Mouse (Mus musculus): Measurements from ENCODE around the gene Arrb2.
A peak's percentile ranks its signal among the peaks of the same experiment; 100 is the strongest.
"Not testable (repeated sequence)": the region's sequence is repeated elsewhere in the genome, so short reads cannot be mapped to it uniquely, and the experiment has no call there.

Gene Arrb2

GRCm38 (mm10) chr11:70446756-70447155 lies 14.3 kb downstream of the Arrb2 start:
- no peak for DNase-seq

DNA sequence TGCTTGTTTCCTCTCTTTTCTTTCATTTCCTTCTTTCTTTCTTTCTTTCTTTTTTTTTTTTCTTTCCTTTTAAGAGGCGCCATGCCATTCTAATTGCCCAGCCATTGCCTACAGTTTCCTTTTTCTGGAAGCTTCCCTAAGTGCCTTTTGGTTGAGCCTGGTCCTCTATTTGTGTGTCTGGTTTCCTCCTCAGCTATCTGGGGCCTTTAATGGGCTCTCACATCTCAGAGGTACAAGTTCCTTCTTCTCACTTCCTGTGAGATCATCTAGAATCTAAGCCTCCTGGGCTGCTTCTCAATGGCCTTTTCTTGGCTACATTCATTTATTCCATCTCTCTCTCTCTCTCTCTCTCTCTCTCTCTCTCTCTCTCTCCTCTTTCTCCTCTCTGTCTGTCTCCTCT lies 14.9 kb downstream of the Arrb2 start:
- no peak for DNase-seq

GRCm38 (mm10) chr11:70450926-70451325 lies 18.5 kb downstream of the Arrb2 start:
- no peak for DNase-seq

DNA sequence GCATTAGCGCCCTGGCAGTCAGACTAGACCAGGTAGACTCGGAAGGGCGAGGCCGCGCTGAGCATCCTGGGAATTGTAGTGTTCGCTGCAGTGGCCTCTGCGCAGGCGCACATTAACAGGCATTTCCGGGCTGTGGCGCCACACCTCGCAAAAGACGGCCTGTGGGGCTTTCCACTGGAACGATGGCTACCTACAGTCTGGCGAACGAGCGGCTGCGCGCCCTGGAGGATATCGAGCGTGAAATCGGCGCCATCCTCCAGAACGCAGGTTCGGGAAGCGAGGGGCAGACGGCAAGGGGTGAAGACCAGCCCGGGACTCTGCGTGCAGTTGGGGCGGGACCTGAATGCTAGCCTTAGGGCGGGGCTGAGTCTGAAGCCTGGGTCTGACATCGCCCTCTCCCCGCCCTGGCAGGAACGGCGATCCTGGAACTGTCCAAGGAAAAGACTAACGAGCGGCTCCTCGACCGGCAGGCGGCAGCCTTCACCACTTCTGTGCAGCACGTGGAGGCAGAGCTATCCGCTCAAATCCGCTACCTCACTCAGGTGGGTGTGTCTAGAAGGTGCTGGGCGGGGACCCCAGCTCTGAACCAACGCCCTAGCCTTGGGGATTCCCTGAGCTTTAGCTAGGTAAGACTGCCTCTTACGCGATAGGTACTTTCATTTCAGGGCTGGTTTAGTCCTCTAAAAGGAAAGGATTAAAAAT lies 19.5 kb downstream of the Arrb2 start, which contains the start of gene Med11:
Gene Med11, plus strand, starts transcription at position 123 of the 702 bp plus-strand sequence.
- DNase-seq = peak; percentile 89

- DNase-seq = no peak
These were observed 21.0 kb downstream of the Arrb2 start for GRCm38 (mm10) chr11:70453261-70454044.

GRCm38 (mm10) chr11:70458688-70459600 lies 26.5 kb downstream of the Arrb2 start, which contains the start of gene Zmynd15:
Gene Zmynd15 (plus strand): TSS chr11:70459433.
- DNase-seq = no peak

DNA sequence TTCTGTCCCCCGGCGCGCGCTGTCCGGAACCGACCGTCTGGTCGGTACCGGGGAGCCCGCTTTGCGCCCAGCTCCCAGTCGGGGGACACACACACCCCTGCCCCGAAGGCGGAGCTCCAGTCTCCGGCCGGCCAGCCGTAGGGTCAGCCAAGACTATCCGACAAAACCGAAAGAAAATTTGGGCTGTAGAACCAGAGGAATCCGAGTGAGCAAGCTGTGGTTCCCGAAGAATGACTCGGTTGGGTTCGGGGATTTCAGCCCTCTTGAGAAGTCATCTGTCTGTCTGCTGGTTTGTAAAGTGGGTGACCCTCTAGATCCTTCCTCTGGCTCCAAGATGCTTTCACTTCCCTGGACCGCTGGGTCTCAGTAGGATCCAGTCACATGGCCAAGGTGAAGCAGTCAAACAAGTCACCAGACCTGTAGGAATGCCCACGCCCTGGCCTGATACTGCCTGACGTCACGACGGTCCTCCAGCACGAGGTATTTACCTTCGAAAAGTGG lies 27.2 kb downstream of the Arrb2 start, which contains the start of gene Cxcl16:
Gene Cxcl16, minus strand, starts transcription at position 384 of the 501 bp plus-strand sequence.
- DNase-seq = no peak

GRCm38 (mm10) chr11:70463970-70464369 lies 31.5 kb downstream of the Arrb2 start:
- DNase-seq = no peak

DNA sequence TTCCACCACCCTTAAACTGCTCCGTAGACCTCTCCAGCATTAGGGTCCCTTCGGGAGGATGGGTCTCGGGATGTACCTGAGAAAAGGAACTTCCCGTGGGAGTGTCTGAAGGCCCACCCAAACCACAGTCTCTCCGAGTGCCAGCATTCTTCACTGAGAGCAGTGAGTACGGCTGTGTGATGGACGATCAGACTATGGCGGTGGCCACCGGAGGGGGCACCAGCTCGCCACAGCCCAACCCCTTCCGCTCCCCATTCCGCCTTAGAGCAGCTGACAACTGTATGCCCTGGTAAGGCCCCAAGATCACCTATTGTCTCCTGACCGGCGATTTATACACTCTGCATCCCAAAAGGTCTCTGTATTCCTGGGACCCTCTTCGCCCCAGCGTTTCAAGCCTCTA lies 32.8 kb downstream of the Arrb2 start:
- DNase-seq = no peak

DNA sequence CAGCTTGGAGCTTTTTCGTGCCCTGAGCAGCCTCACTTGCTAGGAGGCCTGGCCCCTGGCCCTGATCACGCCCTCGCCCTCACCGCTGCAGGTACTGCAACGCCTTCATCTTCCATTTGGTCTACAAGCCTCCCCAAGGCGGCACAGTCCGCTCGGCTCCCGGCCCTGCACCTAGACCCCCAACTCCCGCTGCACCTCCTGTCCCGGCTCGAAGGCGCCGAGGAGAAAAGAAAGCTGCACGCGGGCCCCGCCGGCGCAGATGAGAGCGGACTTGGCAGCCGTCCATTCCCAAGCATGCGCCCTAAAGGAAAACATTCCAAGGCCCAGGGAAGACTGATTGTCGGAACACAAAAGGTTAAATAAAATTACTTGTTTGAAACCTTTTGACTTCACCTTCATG lies 33.4 kb downstream of the Arrb2 start:
- peak; percentile 46 for DNase-seq

DNA sequence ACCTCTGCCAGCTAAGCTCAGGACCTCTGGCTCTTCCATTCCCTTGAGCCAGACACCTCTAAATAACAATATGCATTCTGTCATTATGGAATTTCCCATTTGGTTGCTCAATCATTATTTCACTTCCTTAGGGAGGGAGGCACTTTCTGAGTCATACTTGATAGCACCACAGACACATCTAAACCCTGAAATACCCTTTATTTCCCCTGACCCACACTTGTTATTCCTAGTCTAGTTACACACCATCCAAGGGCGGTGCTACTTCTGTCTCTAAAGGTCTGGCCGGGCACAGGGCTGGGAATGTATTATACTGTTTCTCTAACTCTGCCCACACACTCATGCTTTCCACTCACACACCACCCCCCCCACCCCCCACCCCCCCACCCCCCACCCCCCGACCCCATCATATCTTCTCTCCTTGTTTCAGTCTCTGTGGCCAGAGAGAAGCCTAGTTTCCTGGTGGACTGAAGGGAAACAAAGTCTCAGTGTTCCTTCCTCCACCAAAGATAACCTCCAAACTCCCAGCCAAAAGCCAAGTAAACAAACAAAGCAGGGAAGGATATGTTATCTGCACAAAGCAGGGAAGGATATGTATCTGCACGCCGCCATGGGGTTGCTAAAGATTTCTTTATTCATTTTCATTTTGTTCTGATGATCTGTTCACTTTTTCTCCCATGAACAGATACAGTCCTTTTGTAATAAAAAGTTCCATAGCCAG lies 35.6 kb downstream of the Arrb2 start:
- DNase-seq = no peak

DNA sequence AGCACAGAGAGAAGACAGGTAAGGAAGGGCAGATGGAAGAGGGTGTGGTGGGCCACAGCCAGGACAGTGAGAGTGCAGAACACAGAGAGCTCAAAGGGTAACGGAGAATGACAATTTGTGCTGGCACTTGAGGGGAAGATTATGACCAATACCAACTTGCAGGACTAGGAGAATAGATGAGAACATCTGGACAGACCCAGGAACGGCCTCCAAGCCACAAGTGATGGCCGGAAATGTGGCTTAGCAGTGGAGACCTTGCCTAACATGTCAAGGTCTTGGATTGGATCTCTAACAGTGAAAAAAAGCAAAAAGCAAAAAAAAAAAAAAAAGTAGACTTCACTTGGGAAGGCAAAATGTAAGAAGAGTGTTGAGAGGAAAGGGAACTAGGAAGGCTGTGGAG lies 37.3 kb downstream of the Arrb2 start:
- no peak for DNase-seq

DNA sequence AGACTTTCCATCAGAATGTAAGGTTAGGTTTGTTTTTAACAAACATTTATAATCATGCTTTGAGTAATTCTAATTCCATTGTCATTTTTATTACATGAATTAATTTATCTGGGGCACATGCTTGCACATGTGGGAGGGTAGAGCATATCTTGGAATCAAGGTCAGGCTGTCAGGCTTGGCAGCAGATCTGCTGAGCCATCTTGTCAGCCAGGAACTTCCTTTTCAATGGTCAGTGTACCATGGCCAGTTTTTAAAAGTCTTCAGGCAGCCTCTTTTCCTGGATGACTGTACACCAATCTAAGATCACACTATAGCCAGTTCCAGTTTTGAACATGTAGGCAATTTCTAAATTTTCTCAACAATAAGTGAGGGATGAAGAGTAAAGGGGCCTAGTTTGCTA lies 40.3 kb downstream of the Arrb2 start:
- DNase-seq = no peak

- DNase-seq = not testable (repeated sequence)
These were observed 40.9 kb downstream of the Arrb2 start for GRCm38 (mm10) chr11:70473291-70473690.

DNA sequence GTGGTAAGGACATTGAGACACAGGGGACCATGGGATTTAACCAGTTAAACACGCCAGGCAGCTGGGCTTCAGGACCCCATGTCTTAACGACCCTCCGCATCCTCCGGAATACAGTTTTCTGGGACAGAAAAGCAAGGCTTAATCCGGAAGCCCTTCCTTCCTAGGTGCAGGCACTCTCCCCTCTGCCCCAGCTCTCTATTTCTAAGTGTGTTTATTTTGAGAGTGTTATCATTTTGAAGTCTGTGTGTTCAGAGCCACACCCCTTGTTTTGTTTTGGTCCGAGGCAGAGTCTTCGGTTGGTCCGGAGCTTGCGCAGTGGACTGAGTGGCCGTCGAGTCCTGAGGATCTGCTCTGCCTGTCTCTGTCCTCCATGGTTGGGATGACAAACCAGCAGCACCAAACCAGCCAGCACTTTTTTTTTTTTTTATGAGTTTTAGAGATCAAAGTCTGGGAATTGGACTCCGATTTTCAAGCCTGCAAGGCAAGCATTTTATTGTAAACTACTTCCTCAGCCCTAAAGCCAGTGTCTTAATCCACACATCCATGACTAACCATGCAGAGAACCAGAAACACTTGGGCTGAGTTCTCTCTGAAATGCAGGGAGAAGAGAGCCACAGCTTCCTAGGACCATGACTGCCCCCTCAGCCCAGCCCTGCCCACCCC lies 42.6 kb downstream of the Arrb2 start:
- no peak for DNase-seq

DNA sequence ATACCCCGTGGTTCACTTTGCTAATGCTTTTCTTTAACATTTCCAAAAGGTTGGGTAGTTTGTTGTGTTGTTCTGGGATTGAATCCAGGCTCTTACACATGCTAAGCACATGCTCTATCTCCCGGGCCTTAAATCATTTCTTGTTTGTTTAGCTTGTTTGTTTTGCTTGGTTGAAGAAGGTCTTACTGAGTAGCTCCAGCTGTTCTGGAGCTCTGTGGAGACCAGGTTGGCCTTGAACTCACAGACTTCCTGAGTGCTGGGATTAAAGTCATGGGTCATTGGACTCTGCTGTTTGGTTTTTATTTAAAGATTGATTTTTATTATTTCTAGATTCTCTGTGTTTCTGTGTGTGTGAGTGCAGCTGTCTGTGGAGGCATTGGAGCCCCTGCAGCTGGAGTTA lies 53.1 kb downstream of the Arrb2 start:
- no peak for DNase-seq

GRCm38 (mm10) chr11:70487816-70488215 lies 55.4 kb downstream of the Arrb2 start:
- no peak for DNase-seq

GRCm38 (mm10) chr11:70489138-70489537 lies 56.7 kb downstream of the Arrb2 start:
- no peak for DNase-seq

DNA sequence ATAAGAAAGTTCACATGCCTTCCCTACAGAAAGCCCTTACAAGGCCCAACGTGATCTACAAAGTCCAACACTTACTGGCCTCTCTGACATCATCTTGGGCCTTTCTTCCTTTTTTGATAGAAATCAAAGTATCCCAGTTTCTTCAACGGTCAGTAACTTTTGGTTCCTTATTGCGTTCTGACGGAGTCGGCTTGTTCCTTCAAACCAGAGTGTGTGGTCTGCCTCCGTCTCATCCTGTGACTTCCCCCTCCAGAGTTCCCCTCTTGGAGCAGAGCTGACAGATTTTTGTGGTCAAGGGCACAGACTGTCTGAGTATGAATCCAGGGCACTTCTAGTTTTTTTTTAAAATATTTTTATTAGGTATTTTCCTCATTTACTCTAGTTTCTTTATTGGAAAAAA lies 57.2 kb downstream of the Arrb2 start:
- DNase-seq = no peak
